Mouse (Mus musculus): Measurements from ENCODE around the gene Chac1.

Chac1 gene

GRCm38 (mm10) chr2:119377286-119377685 lies 26.3 kb downstream of the Chac1 start:
- DNase-seq (ENCODE audit: low read depth, low spot score) = no peak

GRCm38 (mm10) chr2:119377826-119378225 lies 26.8 kb downstream of the Chac1 start:
- DNase-seq (ENCODE audit: low read depth, low spot score) = no peak

DNA sequence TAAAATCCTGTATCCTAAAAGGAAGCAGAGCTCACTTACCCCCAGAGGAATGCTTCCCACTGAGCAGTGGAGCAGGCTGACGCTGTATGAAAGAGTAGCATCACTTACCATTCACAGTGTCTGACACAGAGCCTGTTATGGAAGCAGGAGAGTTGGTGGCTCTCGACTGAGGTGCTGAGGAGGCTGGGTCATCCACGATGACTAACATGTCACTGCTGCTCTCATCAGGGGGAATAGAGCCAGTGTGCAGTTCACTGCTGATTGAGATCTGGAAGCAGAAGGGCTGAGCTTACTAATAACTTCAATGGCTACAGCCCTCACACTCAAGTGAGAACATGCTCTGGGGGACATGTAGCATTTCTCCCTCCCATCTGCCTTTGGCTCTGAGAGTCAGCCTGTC lies 28.4 kb downstream of the Chac1 start:
- DNase-seq (ENCODE audit: low read depth, low spot score) = no peak

- no peak for DNase-seq (ENCODE audit: low read depth, low spot score)
Observed at GRCm38 (mm10) chr2:119388266-119388665, 37.2 kb downstream of the Chac1 start.

DNA sequence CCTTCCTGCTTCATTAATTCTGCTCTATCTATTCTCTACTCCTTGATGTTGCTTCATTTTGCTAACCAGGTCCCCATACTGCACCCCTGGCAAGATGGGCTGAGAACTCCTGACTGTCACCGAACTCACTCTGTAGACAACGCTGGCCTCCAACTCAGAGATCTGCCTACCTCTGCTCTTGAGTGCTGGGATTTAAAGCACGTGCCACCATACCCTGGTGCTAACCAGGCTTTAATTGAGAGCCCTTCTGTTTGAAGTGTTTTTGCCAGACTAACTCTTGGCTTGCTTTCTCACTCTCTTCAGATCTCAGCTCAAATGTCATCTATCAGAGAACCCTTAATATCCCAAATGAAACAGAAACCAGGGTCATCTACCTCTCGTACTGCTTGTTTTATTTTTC lies 39.0 kb downstream of the Chac1 start:
- no peak for DNase-seq (ENCODE audit: low read depth, low spot score)

- no peak for DNase-seq (ENCODE audit: low read depth, low spot score)
Observed at GRCm38 (mm10) chr2:119398252-119398651, 47.2 kb downstream of the Chac1 start.

GRCm38 (mm10) chr2:119398665-119399064 lies 47.6 kb downstream of the Chac1 start:
- DNase-seq (ENCODE audit: low read depth, low spot score) = no peak

DNA sequence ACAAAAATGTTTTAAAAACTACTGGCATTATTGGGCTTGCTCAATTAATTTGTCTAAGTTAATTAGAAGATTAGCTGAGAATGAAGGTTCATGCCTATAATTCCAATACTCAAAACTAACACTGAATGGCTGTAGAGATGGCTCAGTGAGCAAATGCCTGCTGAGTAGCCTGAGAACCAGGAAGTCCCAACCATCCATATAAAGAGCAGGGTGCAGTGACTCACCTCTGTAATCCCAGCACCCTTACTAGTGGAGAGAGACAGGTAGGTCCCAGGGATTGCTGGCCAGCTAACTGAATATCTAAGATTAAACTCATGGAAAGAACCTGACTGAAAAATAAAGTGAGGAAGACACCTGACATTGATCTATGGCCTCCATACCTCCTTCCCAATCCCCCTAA lies 48.3 kb downstream of the Chac1 start:
- no peak for DNase-seq (ENCODE audit: low read depth, low spot score)
